Mouse (Mus musculus) neural tube, embryonic 11.5 days (tissue): ENCODE measurements around the gene Glt8d1. TPM values are rescaled to one million over a fixed set of nuclear protein-coding genes. Genes with fewer than 3 reads are reported as not detected.

ENCODE experiments used
- ATAC-seq: fragments of 200-750 bp; cut with Nextera tagmentation; 2 replicates; pipeline ENCODE4 v1.8.0; 2017; ENCODE audit warnings: moderate number of reproducible peaks, mild to moderate bottlenecking, moderate TSS enrichment, moderate library complexity; ENCODE audit not compliant: insufficient read depth, low FRiP score, low TSS enrichment
- DNase-seq: peaks from one replicate; pipeline ENCODE4 v3.0.0-alpha.2; 2015; ENCODE audit warnings: low spot score
- H3K27ac ChIP-seq: fragments of 300-500 bp; sonication (generic); 2 replicates; pipeline ENCODE4 v1.5.1; 2014; ENCODE audit warnings: low read depth, mild to moderate bottlenecking, low read length
- H3K27me3 ChIP-seq: fragments of 300-500 bp; sonication (generic); 2 replicates; pipeline ENCODE4 v1.6.1; 2014; ENCODE audit warnings: mild to moderate bottlenecking, low read length, mixed read lengths; ENCODE audit not compliant: control insufficient read depth, insufficient read depth
- H3K36me3 ChIP-seq: fragments of 300-500 bp; sonication (generic); 2 replicates; pipeline ENCODE4 v1.6.1; 2014; ENCODE audit warnings: mild to moderate bottlenecking, low read length, moderate library complexity, mixed read lengths; ENCODE audit not compliant: control insufficient read depth, insufficient read depth
- H3K4me1 ChIP-seq: fragments of 300-500 bp; sonication (generic); 2 replicates; pipeline ENCODE4 v1.6.1; 2014; ENCODE audit warnings: low read length, mixed read lengths; ENCODE audit not compliant: control insufficient read depth, insufficient read depth
- H3K4me2 ChIP-seq: fragments of 300-500 bp; sonication (generic); 2 replicates; pipeline ENCODE4 v1.6.1; 2014; ENCODE audit warnings: low read depth, mild to moderate bottlenecking, moderate library complexity
- H3K4me3 ChIP-seq: fragments of 300-500 bp; sonication (generic); 2 replicates; pipeline ENCODE4 v1.5.1; 2014; ENCODE audit warnings: low read depth, low read length
- H3K9ac ChIP-seq: fragments of 300-500 bp; sonication (generic); 2 replicates; pipeline ENCODE4 v1.6.1; 2014; ENCODE audit warnings: mild to moderate bottlenecking, low read length
- H3K9me3 ChIP-seq: fragments of 300-500 bp; sonication (generic); 2 replicates; pipeline ENCODE4 v1.6.1; 2016; ENCODE audit warnings: low read length; ENCODE audit not compliant: control insufficient read depth
- WGBS: fragments of 180-500 bp; shearing (Covaris S2); extraction: QIAGEN DNeasy Blood & Tissue Kit; methylation state at CpG from one replicate; pipeline ENCODE4 v1.1.7; 2014; 5-methylcytosine and 5-hydroxymethylcytosine counted together
- polyA plus RNA-seq: library from polyadenylated mRNA; unstranded; fragments of >200 nt; fragmentation: Nextera tagmentation; extraction: Ambion mirVana; gene quantifications from 2 replicates; pipeline ENCODE4 v1.2.1, GENCODE M21; 2014

Glt8d1 gene
- polyA plus RNA-seq, 1 experiment from 2014 or later = 54.9 TPM

- H3K9me3 ChIP-seq = no peaks in the 10 kb centered on the region
- ATAC-seq (no peak), DNase-seq (no peak)
- H3K27ac ChIP-seq = no peak overlapping the region
- H3K4me3 ChIP-seq = no peak overlapping the region
- H3K4me1 ChIP-seq = no peaks in the 10 kb centered on the region
- no peaks in the 10 kb centered on the region for H3K27me3 ChIP-seq
- no peak overlapping the region for H3K9ac ChIP-seq
- H3K36me3 ChIP-seq = peaks cover 22% of the 10 kb centered on the region
- H3K4me2 ChIP-seq = no peak overlapping the region
- 81% methylated on average over 3 of the region's 3 CpGs for WGBS
These were observed 24.6 kb downstream of the Glt8d1 start for GRCm38 (mm10) chr14:31025785-31026184.

DNA sequence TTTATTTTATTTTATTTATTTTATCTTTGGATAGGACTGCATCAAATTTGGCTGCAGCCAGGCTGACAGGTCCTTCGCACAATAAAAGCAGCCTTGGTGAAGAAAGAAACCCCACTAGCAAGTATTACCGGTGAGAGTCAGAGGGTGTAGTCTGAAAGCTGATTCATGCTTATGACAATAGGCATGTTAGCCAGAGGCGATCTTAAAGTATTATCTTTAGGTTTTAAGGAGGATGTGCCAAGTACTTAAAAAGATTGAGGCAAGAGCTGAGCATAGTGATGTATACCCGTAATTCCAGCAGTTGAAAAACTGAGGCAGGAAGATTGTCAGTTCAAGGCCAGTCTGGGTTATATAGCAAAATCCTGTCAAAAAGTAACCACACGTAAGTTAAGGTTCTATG is 44.1 kb downstream of the Glt8d1 start:
- ATAC-seq (no peak), DNase-seq (no peak)
- Histone ChIP-seq H3K4me3 (no peak overlapping the region), H3K4me1 (no peaks in the 10 kb centered on the region), H3K9me3 (no peaks in the 10 kb centered on the region), H3K9ac (no peak overlapping the region), H3K27ac (no peak overlapping the region), H3K27me3 (no peaks in the 10 kb centered on the region), H3K36me3 (peaks cover 15% of the 10 kb centered on the region), H3K4me2 (no peak overlapping the region)
- WGBS = 91% methylated on average over 5 of the region's 5 CpGs

DNA sequence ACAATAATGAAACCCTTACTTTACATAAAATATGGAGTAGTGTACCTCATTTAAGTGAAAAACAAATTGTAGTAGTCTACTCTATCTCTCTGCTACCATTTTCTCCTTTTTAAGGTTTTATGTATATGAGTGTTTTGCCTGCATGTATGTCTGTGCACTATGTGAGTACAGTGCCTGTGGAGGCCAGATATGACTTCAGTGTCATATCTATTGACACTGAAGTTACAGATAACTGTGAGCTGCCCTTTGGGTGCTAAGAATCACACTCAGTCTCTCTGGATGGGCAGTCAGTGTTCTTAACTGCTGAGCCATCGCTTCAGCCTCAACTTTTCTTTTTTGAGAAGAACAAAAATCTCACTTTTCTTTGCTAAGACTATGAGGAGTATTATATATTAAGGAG is 44.6 kb downstream of the Glt8d1 start:
- Histone ChIP-seq H3K4me3 (no peak overlapping the region), H3K9me3 (no peaks in the 10 kb centered on the region), H3K4me1 (no peaks in the 10 kb centered on the region), H3K36me3 (peaks cover 18% of the 10 kb centered on the region), H3K9ac (no peak overlapping the region), H3K27me3 (no peaks in the 10 kb centered on the region), H3K4me2 (no peak overlapping the region), H3K27ac (no peak overlapping the region)
- ATAC-seq (no peak), DNase-seq (no peak)
- 87% methylated on average over 1 of the region's 1 CpGs for WGBS

Other genes with a start within 250 kb of the Glt8d1 start
- 26.7 and 31.2 TPM in 2 replicates for gene Tmem110, start 175.8 kb upstream of the Glt8d1 start, polyA plus RNA-seq
- 2.8 and 3.0 TPM in 2 replicates for gene Mustn1, start 122.2 kb upstream of the Glt8d1 start, polyA plus RNA-seq
- gene Itih4, start 114.9 kb upstream of the Glt8d1 start, polyA plus RNA-seq = not detected in 2 replicates
- 0.23 TPM in 1 of 2 replicates, not detected in the other for gene Itih3, start 77.6 kb upstream of the Glt8d1 start, polyA plus RNA-seq
- not detected in 2 replicates for gene Itih1, start 58.1 kb upstream of the Glt8d1 start, polyA plus RNA-seq
- 15.9 and 17.0 TPM in 2 replicates for gene Nek4, start 50.0 kb upstream of the Glt8d1 start, polyA plus RNA-seq
- 260 and 262 TPM in 2 replicates for gene Spcs1, start 272 bp downstream of the Glt8d1 start, polyA plus RNA-seq
- 120 and 122 TPM in 2 replicates for gene Pbrm1, start 17.7 kb downstream of the Glt8d1 start, polyA plus RNA-seq
- 101 and 107 TPM in 2 replicates for gene Gnl3, start 17.8 kb downstream of the Glt8d1 start, polyA plus RNA-seq
- gene Smim4, start 127.6 kb downstream of the Glt8d1 start, polyA plus RNA-seq = 58.9 and 62.5 TPM in 2 replicates
- gene Nt5dc2, start 129.7 kb downstream of the Glt8d1 start, polyA plus RNA-seq = 537 and 588 TPM in 2 replicates
- gene Stab1, start 167.2 kb downstream of the Glt8d1 start, polyA plus RNA-seq = 18.7 and 23.8 TPM in 2 replicates
- 63.0 and 83.2 TPM in 2 replicates for gene Tnnc1, start 206.9 kb downstream of the Glt8d1 start, polyA plus RNA-seq
- 322 and 326 TPM in 2 replicates for gene Nisch, start 215.5 kb downstream of the Glt8d1 start, polyA plus RNA-seq
- 0.21 and 0.50 TPM in 2 replicates for gene Sema3g, start 216.5 kb downstream of the Glt8d1 start, polyA plus RNA-seq
- gene Phf7, start 249.9 kb downstream of the Glt8d1 start, polyA plus RNA-seq = 12.7 and 13.1 TPM in 2 replicates